10 mouse cellular contexts compared by ENCODE assay signal in the genomic region with DNA sequence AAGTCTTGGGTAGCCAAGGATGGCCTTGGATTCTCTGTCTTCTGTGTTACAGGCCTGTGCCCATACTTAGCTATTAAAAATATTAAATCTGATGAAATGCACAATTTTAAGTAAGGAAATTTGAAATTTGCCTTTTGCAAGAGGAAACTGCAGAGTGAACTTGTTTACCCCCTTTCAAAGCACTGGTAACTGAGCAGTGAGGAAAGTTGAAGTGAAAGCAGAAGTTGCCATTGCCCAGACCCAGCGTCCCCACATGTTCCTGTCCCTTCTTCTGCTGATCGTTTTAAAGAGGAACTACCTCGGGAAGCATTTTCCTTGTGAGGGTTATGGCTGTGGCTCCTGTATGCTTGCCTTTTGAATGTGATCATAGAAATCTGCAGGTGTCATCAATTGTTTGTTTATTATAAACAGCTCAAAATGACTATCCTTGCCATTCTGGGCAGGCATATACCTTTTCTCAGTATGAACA. TPM values are rescaled to one million over a fixed set of nuclear protein-coding genes. Genes with fewer than 3 reads are reported as not detected.
DNase-seq lines count a peak whose midpoint lies in the region; ATAC-seq lines count a peak whose summit lies in the region.
"Had no signal": no experiment of that assay in that cellular context is flagged by ENCODE, and none has a peak within 500 bp of the region (broad histone marks: within the 10 kb centered on the region; RNA-seq: fewer than 3 reads in every experiment).

No protein-coding gene starts in this region.

- WGBS in heart, embryonic 16.5 days: 61% methylated on average over 3 of the region's 3 CpGs
- WGBS in macrophage (ENCODE audit: missing documents): 0% methylated on average over 3 of the region's 3 CpGs
- WGBS in kidney, embryonic 16.5 days: 66% methylated on average over 3 of the region's 3 CpGs

- H3K4me1 ChIP-seq in heart, embryonic 16.5 days (ENCODE audit: control insufficient read depth, insufficient read depth, low read length): peaks cover 65% of the 10 kb centered on the region
- peaks cover 31% of the 10 kb centered on the region for H3K4me1 ChIP-seq in kidney, embryonic 16.5 days (ENCODE audit: insufficient read depth, low read length)

- no peaks in the 10 kb centered on the region for H3K27me3 ChIP-seq in heart, embryonic 16.5 days (ENCODE audit: control insufficient read depth, insufficient read depth, low read length)
- H3K27me3 ChIP-seq in kidney, embryonic 16.5 days (ENCODE audit: insufficient read depth, low read length): no peaks in the 10 kb centered on the region

- ATAC-seq in heart, embryonic 16.5 days (replicated peaks; ENCODE audit: extremely low read depth, insufficient read depth, low FRiP score): no peak
- no peak for ATAC-seq in kidney, embryonic 16.5 days (ENCODE audit: low FRiP score, low TSS enrichment)

- no peak overlapping the region for H3K9ac ChIP-seq in heart, embryonic 16.5 days (ENCODE audit: low read length)
- H3K9ac ChIP-seq in kidney, embryonic 16.5 days (replicated peaks; ENCODE audit: low read length): no peak overlapping the region

- no peaks in the 10 kb centered on the region for H3K36me3 ChIP-seq in heart, embryonic 16.5 days (ENCODE audit: control insufficient read depth, insufficient read depth)
- no peaks in the 10 kb centered on the region; the same call in 1 of the 2 replicates for H3K36me3 ChIP-seq in macrophage (ENCODE audit: inconsistent target)
- H3K36me3 ChIP-seq in kidney, embryonic 16.5 days (ENCODE audit: insufficient read depth, low read length): 0 out of 2 replicates have a peak, but pooled peaks cover 1% of the 10 kb centered on the region

- peak; percentile 42 to 75 for DNase-seq in heart, adult 18-20 months
- no peak for DNase-seq in heart, postnatal 14 days
- peak; percentile 88 for DNase-seq in A20 (ENCODE audit: low read depth, low spot score)
- DNase-seq in MN1 (ENCODE audit: low spot score): no peak
- DNase-seq in right cerebral cortex, postnatal 36 days (ENCODE audit: low spot score in 2 of 2): no peak
- DNase-seq: cerebellum, adult 11 months; gastrocnemius, postnatal 36 days had no signal

- H3K4me3 ChIP-seq in heart, embryonic 16.5 days (ENCODE audit: low read length): no peak overlapping the region
- H3K4me3 ChIP-seq in macrophage (ENCODE audit: inconsistent target): no peak overlapping the region
- no peak overlapping the region for H3K4me3 ChIP-seq in kidney, embryonic 16.5 days (ENCODE audit: low read length)

- peak overlapping the region; percentile 79 for H3K27ac ChIP-seq in heart, embryonic 16.5 days (ENCODE audit: low read length)
- peak overlapping the region; percentile 100 for H3K27ac ChIP-seq in macrophage
- H3K27ac ChIP-seq in kidney, embryonic 16.5 days (ENCODE audit: low read length): no peak overlapping the region

- no peak overlapping the region for H3K4me2 ChIP-seq in heart, embryonic 16.5 days (ENCODE audit: low read depth, low read length)
- H3K4me2 ChIP-seq in kidney, embryonic 16.5 days (replicated peaks; ENCODE audit: low read depth, low read length): no peak overlapping the region

- intact Hi-C loops in heart, postnatal 14 days (cut with DNase I): loop anchor here (5.0 kb wide), 1 partner anchor 38 kb away; the partner anchor contains the start of gene Wasf2

- H3K9me3 ChIP-seq in heart, embryonic 16.5 days (replicated peaks; ENCODE audit: control insufficient read depth, low read length): no peaks in the 10 kb centered on the region; the same call in 1 of the 2 replicates
- H3K9me3 ChIP-seq in kidney, embryonic 16.5 days (ENCODE audit: low read length): no peaks in the 10 kb centered on the region

- H3K79me2 ChIP-seq in macrophage (ENCODE audit: inconsistent target): peaks cover 84% of the 10 kb centered on the region

RNA-seq across cellular contexts. Expression of gene Wasf2, which starts 39.8 kb away (rescaled TPM):
- 10 to 100 TPM; 77.8 to 88.8 TPM for total RNA-seq in heart, adult 18-20 months (2021)
- 100 to 1,000 TPM; 133 to 135 TPM for total RNA-seq in heart, postnatal 14 days (2021)
- 45.0 and 66.3 TPM in 2 replicates for polyA plus RNA-seq in heart, embryonic 16.5 days (2015; fragmentation: Nextera tagmentation; extraction: Ambion mirVana)
- 100 to 1,000 TPM in 21 of 26 experiments, 10 to 100 TPM in 5; 72.9 to 153 (median 117) TPM for total RNA-seq in macrophage (2018; cell fraction: chromatin; rRNA removed)
- total RNA-seq in macrophage (2018; cell fraction: cytosol; rRNA removed): 100 to 1,000 TPM; 107 to 139 (median 117) TPM
- total RNA-seq in macrophage (2018; cell fraction: nucleus; rRNA removed): 100 to 1,000 TPM in 13 of 26 experiments, 10 to 100 TPM in 13; 73.3 to 148 (median 98.6) TPM
- 68.1 to 117 TPM (median 91.5 TPM) in 3 replicates for polyA plus RNA-seq in macrophage (2018)
- polyA plus RNA-seq in kidney, embryonic 16.5 days (2015; fragmentation: Nextera tagmentation; extraction: Ambion mirVana): 77.4 and 102 TPM in 2 replicates

RNA-seq across cellular contexts. Expression of gene Cd164l2, which starts 41.8 kb away (rescaled TPM):
- total RNA-seq in heart, adult 18-20 months (2021): not detected
- total RNA-seq in heart, postnatal 14 days (2021): not detected
- polyA plus RNA-seq in heart, embryonic 16.5 days (2015; fragmentation: Nextera tagmentation; extraction: Ambion mirVana): 0.66 TPM in 1 of 2 replicates, not detected in the other
- not detected for total RNA-seq in macrophage (2018; cell fraction: chromatin; rRNA removed)
- not detected for total RNA-seq in macrophage (2018; cell fraction: cytosol; rRNA removed)
- total RNA-seq in macrophage (2018; cell fraction: nucleus; rRNA removed): 1 to 10 TPM in 1 of 26 experiments, under 1 TPM in 2, not detected in 23; 0.85 to 3.4 (median 0.88) TPM
- polyA plus RNA-seq in macrophage (2018): not detected in 3 replicates
- polyA plus RNA-seq in kidney, embryonic 16.5 days (2015; fragmentation: Nextera tagmentation; extraction: Ambion mirVana): 13.2 and 16.8 TPM in 2 replicates

RNA-seq across cellular contexts. Expression of gene Gpr3, which starts 42.2 kb away (rescaled TPM):
- not detected for total RNA-seq in heart, adult 18-20 months (2021)
- under 1 TPM in 1 of 2 experiments, not detected in 1; 0.22 TPM for total RNA-seq in heart, postnatal 14 days (2021)
- 0.14 and 0.29 TPM in 2 replicates for polyA plus RNA-seq in heart, embryonic 16.5 days (2015; fragmentation: Nextera tagmentation; extraction: Ambion mirVana)
- total RNA-seq in macrophage (2018; cell fraction: chromatin; rRNA removed): not detected
- total RNA-seq in macrophage (2018; cell fraction: cytosol; rRNA removed): under 1 TPM in 1 of 26 experiments, not detected in 25; 0.07 TPM
- total RNA-seq in macrophage (2018; cell fraction: nucleus; rRNA removed): under 1 TPM in 1 of 26 experiments, not detected in 25; 0.59 TPM
- polyA plus RNA-seq in macrophage (2018): not detected in 3 replicates
- polyA plus RNA-seq in kidney, embryonic 16.5 days (2015; fragmentation: Nextera tagmentation; extraction: Ambion mirVana): 0.10 and 0.15 TPM in 2 replicates
- total RNA-seq: gastrocnemius, postnatal 36 days had no signal

Comparison
In these comparisons a context has a peak if more than half of its experiments do, and no peak if none do; other contexts are left out.
1. DNase-seq: peak in heart, adult 18-20 months (2 of 2) and A20 (single experiment); none in heart, postnatal 14 days (0 of 2), MN1 (single experiment) and right cerebral cortex, postnatal 36 days (0 of 2).